In the genomic region with DNA sequence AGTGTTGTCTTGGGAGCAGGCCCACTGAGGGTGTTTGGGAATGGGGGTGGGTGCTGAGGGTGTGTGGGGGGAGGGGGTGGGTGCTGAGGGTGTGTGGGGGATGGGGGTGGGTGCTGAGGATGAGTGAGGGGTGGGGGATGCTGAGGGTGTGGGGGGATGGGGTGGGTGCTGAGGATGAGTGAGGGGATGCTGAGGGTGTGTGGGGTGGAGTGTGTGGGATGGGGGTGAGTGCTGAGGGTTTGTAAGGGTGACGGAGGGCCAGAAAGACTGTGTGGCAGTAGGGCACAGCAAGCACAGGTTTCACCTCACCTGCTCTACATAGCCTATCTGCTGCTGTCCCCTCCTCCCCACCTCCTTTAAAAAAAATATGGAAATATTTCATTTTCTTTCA, we compare ENCODE assay signal across 15 mouse cellular contexts.
"Had no signal": no experiment of that assay in that cellular context is flagged by ENCODE, and none has a peak within 500 bp of the region (broad histone marks: within the 10 kb centered on the region; RNA-seq: fewer than 3 reads in every experiment).

No protein-coding gene starts in this region.

- H3K9me3 ChIP-seq: liver, embryonic 13.5 days; midbrain, embryonic 12.5 days had no signal

- H3K27me3 ChIP-seq: liver, embryonic 13.5 days; megakaryocyte, embryonic 14.5 days had no signal

- H3K4me1 ChIP-seq: liver, embryonic 13.5 days had no signal

- H3K4me2 ChIP-seq: liver, embryonic 13.5 days; midbrain, embryonic 12.5 days had no signal

- H3K27ac ChIP-seq: left cerebral cortex, adult 2 months; liver, embryonic 13.5 days; midbrain, embryonic 12.5 days had no signal

- DNase-seq: kidney, adult 18-20 months; kidney, adult 9 months; kidney, postnatal 10 days; kidney, postnatal 36 days; layer of hippocampus, postnatal 36 days; liver, embryonic 13.5 days; lung, adult 2 months; lung, postnatal 36 days; thymus, adult 18-20 months; thymus, postnatal 4 days had no signal

- H3K36me3 ChIP-seq: liver, embryonic 13.5 days; midbrain, embryonic 12.5 days had no signal

- H3K4me3 ChIP-seq: left cerebral cortex, adult 2 months; liver, embryonic 13.5 days; megakaryocyte, embryonic 14.5 days; midbrain, embryonic 12.5 days had no signal

- H3K9ac ChIP-seq: liver, embryonic 13.5 days; midbrain, embryonic 12.5 days had no signal

- ATAC-seq: lung, postnatal 0 days; midbrain, embryonic 16.5 days had no signal
